Mouse (Mus musculus) brain, adult 2 months (tissue): ENCODE measurements at regions not wholly inside any gene's neighbourhood (a gene's known extent, or its start where the extent isn't known, plus 50 kb on each side); places are given as distances from the start of the nearest gene placed in this dataset.

Experiments
- DNase-seq: peaks from one replicate; pipeline ENCODE4 v3.0.0; 2011; ENCODE audit warnings: low read depth, low spot score

DNA sequence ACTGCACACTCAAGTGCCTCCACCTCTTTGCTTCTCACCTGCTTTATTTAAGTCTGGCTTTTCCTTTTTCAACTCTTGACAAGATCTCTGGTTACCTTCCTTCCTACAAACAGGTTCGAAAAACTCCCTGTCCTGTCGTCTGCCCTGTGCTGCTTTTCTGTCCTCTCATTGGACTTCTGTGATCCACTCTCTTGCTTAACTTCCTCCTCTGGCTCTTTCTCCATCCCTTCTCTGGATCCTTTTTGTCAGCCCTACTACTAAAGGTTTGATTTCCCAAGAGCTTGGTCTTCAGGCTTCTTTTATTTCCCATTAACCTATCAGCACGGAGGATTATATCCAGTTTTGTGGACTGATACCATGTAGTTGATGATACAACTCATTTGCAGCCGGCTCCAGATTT, 149.8 kb downstream of the Satb1 start:
- DNase-seq, result no peak

DNA sequence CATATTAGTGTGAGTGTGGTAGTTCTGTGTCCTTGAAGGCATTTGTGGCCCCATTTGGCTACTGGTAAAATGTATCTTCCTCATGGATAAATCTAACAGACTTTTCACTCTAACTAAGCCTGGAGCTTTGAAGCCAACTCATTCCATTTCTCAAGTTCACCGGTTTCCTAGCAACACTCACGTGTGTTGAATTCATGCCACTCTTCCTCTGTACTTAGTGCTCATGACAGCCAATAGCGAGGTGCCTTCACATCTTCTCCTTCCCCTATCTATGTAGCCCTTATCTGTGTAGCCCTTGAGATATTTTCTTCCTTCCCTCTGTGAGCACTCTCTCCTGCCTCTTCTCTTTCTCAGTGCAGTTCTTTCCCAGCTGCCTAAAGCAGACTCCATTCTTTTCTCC, 150.7 kb downstream of the Satb1 start:
- DNase-seq, result peak; percentile 23

DNA sequence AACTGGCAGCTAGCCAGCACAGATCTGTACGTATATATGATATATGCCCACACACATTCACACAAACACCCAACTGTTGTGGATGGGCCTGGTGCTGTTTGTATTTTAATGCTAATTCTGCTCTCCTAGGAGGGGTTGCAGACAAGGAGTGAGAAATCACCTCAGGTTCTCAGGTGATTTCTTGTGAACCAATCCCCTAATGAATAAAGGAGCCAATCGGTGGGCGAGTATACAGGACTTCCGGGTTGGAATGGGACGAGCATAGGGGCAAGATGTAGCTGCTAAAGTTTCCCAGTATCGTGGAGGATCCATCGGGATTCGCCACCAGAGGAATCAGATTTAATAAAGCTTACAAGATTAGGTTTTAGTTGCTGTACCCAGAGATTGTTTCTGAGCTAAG, 155.6 kb downstream of the Satb1 start:
- no peak for DNase-seq

DNA sequence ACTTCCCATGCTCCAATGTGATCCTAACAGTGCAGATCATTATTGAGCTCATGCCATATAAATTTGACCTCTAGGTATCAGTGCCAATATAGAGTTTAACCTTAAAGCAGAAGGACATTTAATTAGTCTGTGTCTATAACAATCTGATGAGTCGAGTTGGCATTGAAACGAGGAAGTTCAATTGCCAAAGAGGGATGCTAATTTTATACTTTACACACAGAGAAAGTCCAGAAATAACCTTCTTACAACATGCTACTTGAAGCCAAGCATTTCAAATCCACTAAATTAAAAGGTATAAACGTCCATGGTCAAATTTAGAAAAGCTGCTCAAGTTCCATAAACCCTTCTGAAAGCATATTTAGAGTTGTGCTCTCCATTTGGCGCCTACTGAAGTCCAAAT, 174.7 kb downstream of the Satb1 start:
- DNase-seq, result no peak

DNA sequence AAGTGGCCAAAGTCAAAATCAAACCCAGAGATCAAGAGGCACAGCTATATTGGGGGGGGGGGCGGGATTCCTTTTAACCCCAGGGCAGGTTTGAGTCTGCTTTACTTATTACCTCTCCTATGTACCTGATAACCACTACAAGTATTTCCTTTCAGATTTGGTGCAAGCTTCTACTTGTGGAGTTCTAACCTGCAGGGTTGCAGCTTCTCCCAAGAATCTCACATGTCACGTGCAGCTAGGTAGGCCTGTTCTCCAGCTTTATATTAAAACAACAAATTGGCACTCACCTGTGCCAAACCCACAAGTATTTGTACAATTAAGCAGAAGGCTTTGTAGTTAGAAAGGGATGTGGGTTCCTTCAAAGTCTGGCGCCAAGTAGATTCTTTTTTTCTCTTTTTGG, 179.2 kb downstream of the Satb1 start:
- DNase-seq, result no peak

DNA sequence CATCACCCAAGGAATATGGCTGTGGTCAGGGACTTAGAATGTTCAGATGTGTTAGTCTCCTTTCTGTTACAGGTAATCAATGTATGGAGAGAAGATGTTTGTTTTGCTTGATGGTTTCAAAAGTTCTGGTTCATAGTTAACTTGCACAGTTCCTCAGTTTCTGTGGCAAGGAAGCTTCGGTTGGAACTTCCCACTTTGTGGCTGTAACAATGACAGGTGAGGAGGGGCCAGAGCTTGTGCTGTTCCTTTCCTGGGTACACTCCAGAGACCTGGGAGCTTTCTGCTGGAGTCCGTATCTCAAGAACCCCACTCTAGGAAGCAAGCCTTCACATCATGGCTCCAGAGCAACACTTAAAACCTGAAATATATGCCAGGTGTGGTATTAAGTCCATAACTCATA, 181.2 kb downstream of the Satb1 start:
- DNase-seq, result no peak

DNA sequence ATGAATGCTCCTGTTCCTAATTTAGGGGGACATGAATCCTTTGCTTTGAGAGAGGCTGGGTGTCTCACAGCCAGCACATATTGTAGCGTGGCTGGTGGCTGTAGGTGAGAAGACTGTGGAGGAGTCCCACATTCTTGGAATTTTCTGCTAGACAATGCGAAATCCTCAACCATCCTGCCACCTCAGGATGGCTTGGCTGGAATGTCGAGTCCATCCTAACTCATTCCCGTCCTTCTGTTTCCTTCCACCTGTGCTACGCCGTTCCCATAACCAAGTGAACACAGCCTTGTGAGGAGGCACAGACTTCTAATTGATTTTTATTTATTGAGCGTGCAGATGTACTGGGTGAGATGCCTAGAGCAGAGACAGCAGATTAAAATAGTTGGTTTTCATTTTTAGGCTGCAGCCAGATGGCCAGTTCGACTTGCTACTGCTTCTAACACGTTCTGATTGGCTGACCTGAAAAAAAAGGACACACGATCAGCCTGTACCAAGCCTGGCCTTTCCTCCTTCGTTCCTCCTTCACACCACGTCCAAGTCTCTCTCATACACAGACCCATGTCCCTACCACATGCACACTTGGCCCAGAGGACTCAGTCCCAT, 183.8 kb downstream of the Satb1 start:
- peak; percentile 74 for DNase-seq

DNA sequence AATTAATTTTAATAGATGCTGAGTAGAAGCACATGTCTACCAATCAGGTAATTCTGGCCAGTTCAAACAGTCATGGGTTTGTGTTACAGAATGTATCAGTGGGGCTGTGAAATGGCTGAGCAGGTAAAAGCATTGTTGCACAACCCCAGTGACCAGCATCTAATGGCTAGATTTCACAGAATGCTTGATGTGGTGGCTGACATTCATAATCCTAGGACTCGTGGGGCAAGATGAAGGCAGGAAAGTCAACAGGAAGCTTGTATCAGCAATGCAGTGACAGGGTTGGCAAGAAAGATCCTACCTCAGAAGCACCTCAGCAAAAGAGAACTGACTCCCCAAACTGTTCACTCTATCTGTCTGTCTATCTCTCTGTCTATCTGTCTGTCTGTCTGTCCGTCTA, 186.7 kb downstream of the Satb1 start:
- DNase-seq, result no peak

DNA sequence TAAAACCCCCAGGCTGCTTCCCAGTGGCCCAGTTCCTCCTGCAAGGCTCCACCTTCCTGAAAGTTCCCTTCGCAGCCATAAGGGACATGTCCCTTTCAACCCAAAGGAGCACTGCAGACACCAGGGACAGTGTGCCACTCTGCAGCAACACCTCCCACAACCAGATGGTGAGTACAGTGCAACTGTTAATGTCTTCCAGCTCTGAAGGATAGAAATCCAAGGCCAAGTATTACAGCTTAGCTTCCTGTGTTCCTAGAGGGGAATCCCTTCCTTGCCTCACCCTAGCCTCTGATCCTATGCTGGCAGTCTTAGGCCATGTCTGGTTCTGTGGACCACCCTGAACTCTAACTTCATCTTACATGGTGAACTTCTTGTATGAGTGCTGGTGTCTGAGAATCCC, 187.2 kb downstream of the Satb1 start:
- peak; percentile 70 for DNase-seq

DNA sequence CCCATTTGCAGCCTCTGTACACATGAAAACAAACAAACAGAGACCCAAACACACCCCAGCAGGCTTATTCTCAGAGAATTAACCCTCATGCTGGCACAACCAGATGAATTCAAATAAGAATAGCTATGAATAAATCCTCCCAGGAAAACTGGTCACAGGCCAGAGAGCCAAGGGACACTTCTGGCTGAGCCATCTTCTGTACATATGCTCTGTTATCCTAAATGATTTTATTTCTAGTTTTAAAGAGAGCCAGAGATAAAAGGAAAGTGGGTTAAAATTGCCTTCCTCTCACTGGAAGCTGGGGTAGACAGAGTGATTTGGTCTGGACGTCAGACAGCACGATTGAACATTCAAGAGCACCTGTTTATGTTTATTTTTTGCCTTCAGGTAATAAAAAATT, 190.4 kb downstream of the Satb1 start:
- DNase-seq, result peak; percentile 18

DNA sequence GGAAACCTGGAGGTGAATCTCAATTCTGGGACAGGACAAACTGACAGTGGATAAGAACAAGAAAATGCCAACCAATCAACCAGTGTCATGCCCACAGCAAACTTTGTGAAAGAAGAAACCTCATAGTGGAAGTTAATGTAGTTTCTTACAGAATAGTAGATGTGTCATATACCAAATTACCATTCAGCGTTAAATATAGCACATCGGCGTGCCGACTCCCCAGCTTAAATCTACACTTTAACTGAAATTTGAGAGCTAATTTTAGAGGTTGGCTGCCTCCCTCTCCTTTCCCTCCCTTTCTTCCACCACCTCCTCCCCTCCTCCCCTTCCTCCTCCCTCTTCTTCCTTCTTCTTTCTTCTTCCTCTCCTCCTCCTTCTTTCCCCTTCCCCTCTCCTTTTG, 197.2 kb downstream of the Satb1 start:
- DNase-seq, result peak; percentile 61

DNA sequence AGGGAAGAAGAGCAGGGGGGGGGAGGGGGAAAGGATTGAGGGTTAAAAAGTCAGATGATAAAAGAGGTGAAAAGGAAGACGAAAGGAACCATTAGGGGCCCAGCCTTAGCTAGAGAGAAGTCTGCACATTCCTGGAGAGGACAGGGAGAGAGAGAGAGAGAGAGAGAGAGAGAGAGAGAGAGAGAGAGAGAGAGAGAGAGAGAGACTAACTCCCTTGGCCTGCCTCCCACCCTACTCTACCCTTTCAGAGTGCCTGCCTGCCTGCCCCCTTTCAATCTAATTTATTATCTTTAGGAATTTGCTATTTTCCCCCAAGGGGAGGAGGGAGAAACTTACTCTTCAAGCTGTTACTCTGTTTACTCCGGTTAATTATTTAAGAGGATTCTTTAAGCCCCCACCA, 201.5 kb downstream of the Satb1 start:
- no peak for DNase-seq

DNA sequence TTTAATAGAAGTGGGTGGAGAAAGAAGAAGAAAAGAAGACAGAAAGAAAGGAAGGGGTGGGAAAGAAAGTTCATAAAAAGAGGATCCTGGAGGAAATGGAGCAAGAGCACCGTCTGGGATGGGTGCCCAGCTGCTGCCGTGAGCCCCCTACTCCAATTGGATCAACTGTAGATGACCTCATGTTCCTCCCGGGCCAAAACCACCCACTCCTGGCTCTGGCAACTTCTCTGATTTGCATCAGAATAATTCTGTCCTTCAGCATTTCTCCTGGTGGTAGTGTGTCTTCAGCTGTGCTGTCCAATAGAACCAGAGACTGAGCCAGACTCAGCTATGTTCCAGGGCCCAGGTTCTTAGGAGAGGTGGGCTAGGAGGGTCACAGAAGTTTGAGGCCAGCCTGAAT, 212.6 kb downstream of the Satb1 start:
- no peak for DNase-seq

DNA sequence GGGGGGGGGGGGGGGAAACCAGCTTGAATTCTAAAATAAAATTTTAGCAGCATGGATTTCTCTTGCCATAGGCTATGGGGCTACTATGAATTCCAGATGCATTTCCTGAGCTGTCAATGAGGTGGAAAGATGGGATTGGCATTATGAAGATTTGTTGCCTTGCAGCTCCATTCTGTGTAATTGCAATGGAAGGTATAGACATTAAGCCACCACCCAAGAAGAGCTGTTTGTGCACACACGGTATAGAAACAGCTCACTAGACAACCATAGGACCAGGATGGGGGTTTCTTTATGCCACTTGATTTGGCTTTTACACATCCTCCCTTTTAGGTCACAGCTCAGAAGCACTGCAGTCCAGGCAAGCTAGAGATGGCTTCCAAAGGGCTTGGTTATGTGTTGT, 247.8 kb downstream of the Satb1 start:
- DNase-seq, result no peak

DNA sequence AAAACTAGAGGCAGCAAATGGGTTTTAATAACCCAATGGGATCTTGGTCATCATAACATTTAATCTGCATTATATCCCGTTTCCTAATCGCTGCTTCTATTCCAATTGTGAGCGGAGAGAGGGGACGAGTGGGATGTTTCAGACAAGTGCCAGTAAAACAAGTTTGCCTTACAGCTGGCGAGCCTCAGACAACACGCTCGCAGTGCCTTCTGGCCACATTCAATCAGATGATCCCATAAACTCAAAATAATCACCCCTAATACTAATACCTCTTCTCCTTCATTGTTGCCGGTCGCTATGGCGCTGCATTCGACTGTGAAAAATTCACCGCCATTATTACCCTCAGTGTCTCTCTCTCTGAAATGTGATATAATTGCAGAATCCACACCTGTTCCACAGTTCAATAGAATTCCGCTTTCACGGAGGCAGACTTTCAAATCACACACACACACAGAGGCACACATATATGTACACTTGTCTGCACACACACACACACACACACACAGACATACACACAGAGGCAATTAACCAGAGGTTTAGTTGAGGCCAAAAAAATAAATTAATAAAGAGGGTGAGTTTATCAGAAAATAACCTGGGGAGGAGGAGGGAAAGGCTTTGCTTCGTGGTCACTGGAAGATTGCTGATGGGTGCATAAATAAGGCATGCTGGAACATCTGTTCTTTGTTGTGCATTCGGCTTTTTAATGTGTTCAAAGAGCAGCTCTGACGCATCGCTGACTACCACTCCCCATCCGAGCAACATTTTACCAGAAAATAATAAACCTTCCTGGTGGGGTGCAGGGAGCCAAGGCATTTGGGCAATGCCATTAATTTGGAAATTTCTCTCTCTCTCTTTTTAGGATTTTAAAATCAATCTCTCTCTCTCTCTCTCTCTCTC, 248.9 kb downstream of the Satb1 start:
- DNase-seq, result peak; percentile 45

DNA sequence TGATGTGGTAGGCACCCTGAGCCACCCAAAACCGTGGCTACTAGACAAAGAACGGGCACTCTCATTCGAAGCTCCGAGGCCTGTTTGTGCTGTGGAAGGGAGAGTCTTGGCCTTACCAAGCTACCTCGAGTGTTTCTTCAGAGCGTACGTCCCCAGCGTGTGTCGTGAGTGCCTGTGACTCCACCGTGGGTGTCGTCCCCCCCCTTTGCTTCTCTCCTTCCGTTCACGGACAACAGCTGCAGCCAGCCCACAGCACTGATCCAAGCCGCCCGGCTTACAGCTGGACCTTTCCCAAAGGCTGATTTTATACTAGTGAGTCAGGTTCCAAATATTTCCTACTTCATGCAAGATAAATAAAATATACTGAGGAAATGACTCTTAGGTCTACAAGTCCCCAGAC, 249.8 kb downstream of the Satb1 start:
- DNase-seq, result peak; percentile 66

DNA sequence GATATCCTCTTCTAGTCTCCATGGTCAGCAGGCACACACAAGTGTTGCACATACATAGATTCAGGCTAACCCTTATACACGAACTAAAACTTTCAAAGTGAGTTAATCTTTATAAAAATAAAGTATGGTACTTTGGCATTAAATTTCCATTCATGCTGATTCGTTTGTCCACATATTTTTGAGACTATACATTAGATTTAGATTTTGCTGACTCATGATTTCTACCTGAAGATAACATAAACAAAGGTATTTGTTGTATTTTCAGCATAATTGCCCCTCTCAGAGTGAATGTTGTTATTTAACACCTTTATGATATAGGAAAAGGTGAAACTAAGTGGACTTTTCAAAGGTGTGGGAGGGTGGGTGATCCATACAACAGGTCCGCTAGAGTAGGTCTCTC, 277.2 kb downstream of the Satb1 start:
- DNase-seq, result no peak

DNA sequence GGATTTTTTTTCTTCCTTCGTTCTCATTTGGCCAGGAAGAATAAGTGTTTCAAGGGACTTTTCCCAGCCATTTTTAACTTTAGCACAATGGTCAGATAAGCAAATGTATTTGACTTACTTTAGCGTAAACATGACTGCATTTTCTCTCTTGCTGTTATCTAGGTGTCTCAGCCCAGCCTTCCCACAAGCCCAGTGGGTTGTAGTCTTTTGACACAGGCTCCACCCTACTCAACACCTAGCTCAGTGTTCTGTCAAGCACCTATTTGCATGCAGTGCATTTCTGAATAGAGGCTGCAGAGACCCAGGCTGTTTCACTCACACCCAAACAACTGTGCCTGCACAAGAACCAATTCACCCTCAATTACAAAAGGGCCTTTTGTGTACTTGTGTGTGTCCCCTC, 278.6 kb downstream of the Satb1 start:
- DNase-seq, result no peak

DNA sequence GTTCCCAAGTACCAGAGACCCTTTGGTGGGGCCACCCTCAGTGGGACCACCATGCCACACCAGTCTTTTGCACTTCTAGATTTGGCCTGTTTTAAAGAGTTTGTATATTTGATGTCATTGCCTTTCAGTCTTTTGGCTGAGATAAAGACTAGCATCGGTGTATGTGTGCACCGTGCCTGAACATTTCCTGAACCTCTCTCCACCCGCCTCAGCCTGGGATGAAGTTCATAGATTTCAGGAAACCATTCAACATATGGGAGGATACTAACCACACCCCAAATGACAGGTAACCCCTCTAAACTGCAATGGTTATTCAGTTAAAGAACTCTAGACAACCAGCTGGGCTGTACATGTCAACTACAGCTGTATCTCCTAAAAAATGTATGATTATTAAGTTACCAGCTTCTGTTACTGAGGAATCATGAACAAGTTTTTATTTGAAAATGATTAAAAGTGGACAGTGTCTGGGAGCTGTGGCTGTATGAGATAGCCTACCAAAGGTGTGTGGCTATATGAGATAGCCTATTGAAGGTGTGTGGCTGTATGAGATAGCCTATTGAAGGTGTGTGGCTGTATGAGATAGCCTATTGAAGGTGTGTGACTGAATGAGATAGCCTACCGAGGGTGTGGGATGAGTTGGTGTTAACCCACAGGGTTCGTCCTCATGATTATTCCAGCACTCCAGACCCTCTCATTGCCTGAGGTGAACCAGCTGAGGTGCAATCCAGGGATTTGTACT, 280.6 kb downstream of the Satb1 start:
- DNase-seq, result no peak

DNA sequence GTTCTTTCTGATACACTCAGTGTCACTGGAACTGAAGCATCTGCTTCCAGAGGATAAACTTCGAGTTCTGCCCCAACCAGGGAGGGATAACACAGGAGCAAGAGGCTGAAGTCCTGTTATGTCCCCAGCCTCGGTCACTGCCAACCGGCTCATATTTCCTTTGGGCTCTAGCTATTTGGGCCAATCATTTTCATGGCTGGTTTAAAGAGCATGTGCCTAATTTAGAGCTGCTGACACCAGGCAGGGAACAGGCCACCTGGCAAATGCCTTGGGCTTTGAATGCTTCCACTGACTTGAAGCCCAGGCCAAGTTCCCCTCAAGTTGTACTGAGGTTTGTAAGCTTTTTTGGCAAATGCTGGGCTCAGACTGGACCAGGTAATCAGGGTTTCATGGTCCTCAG, 286.1 kb downstream of the Satb1 start:
- peak; percentile 52 for DNase-seq

DNA sequence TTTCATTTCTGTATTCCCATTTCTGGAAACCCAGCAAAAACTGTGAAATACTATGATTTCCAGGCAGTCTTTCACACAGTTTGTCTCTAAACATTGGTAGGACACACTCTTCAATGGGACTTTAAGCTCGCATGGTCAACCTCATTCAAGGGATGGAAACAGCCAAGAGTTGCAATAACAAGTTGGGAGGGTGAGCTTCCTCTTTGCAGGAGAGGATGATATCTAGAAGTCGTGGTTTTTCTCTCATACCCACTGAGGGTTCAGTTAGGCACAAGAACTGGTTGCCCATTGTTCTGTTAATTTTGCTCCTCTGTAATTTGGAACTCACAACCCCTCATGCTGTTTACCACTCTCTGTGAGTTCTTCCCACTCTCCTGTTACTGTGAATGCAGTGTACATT, 290.5 kb downstream of the Satb1 start:
- no peak for DNase-seq

DNA sequence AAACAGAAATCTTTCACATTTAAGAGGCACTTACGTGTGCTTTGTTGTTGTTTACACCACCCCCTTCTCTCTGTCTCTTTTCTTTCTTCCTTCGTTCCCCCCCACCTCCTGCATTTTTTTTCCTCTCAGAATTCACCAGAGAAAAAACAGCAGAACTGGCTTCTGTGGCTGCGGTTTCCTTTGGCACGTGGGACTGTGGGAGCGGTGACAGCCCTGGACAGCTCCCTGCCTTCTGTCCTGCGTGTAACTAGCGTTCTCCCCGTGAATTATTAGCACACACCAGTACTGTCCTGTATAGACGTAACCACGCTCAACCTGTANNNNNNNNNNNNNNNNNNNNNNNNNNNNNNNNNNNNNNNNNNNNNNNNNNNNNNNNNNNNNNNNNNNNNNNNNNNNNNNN, 298.4 kb downstream of the Satb1 start:
- peak; percentile 36 for DNase-seq

DNA sequence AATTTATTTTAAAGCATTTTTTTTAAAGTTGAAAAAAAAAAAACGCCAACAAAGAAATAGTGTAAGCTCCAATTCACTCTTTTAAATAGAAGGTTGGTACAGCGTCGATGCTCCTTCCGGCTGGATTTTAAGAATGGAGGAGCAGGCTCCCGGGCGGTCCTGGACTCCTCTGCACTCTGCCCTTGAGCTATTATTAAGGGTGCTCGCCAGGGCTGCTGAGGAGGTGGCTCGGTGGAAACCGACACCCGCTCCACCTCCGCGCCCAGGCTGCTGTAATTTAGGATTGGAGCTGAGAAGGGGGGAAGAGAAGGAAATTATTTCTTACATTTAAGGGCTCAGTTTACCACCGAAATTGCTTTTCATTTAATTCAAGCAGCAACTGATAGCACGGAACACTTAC, 298.8 kb downstream of the Satb1 start:
- DNase-seq, result peak; percentile 34
